Mouse (Mus musculus) kidney, adult 2 months (tissue): ENCODE data around the gene Ankrd13a. TPM values are rescaled to one million over a fixed set of nuclear protein-coding genes. Genes with fewer than 3 reads are reported as not detected.

Experiments
- DNase-seq: peaks from one replicate; pipeline ENCODE4 v3.0.0; 2021
- H3K27ac ChIP-seq: fragments of 200-500 bp; 2 replicates; pipeline ENCODE4 v1.5.1; 2012; ENCODE audit warnings: low read depth, low read length, control low read depth, inconsistent platforms; ENCODE audit not compliant: insufficient read depth
- H3K27me3 ChIP-seq: fragments of 200-500 bp; replicated peaks from 2 replicates; pipeline ENCODE4 v1.6.1; 2012; ENCODE audit warnings: mild to moderate bottlenecking, moderate library complexity, low read length, inconsistent platforms; ENCODE audit not compliant: control insufficient read depth, insufficient read depth
- H3K36me3 ChIP-seq: fragments of 200-500 bp; 2 replicates; pipeline ENCODE4 v1.6.1; 2012; ENCODE audit warnings: mild to moderate bottlenecking, moderate library complexity, low read length, inconsistent platforms; ENCODE audit not compliant: control insufficient read depth, insufficient read depth
- H3K4me1 ChIP-seq: fragments of 200-500 bp; 2 replicates; pipeline ENCODE4 v1.6.1; 2011; ENCODE audit warnings: low read length; ENCODE audit not compliant: control insufficient read depth, insufficient read depth
- H3K4me3 ChIP-seq: fragments of 200-500 bp; 2 replicates; pipeline ENCODE4 v1.5.1; 2011; ENCODE audit warnings: mild to moderate bottlenecking, low read depth, low read length, control low read depth; ENCODE audit not compliant: insufficient read depth
- CTCF ChIP-seq: fragments of 200-500 bp; conservative IDR thresholded peaks from 2 replicates; pipeline ENCODE4 v1.5.1; 2011; ENCODE audit warnings: low read depth, mild to moderate bottlenecking, control low read depth, low read length, moderate library complexity, mixed read lengths; ENCODE audit not compliant: insufficient read depth, insufficient read length
- POLR2A ChIP-seq: fragments of 200-500 bp; IDR thresholded peaks from one replicate; pipeline ENCODE4 v1.6.1; 2011; ENCODE audit warnings: low read depth, low read length, control low read depth
- WGBS: fragments of 180-500 bp; shearing (Covaris S2); methylation state at CpG from one replicate; pipeline ENCODE4 v1.1.7; 2018; 5-methylcytosine and 5-hydroxymethylcytosine counted together
- polyA plus RNA-seq: library from polyadenylated mRNA; depleted of rRNA; stranded (reverse); fragments of >200 nt; gene quantifications from 2 replicates; pipeline ENCODE4 v1.2.3, GENCODE M21; 2012

The Ankrd13a gene
- polyA plus RNA-seq, 1 experiment = 51.6 TPM

DNA sequence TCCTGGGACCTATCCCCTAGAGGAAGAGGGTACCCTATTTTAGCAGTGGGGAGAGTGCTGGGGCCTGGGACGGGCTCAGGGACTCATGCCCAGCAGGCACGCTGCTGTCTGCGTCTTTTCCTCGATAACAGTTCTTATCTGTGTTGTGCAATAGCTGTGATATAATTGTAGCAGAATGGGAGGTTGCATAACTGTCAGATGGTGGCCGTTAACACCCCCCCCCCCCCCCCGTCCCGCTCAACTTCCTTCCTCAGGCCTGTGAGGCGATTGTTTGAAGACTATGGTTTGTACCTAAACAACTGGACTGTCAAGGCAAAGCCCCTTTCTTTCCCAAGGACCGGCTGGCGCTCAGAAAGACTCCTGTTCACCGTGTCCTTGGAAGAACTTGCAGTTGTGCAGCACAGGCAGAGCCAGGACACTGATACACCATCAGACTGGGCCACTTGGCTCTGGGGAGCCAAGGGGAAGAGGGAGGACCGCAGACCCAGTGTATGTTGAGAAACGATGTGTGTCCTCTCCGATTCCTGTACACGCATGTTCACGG lies 10.2 kb downstream of the Ankrd13a start:
- no peaks in the 10 kb centered on the region for H3K4me1 ChIP-seq
- 0 out of 2 replicates have a peak overlapping the region, but pooled peaks have one; percentile 7 for H3K27ac ChIP-seq
- no peak for TF ChIP-seq CTCF
- no peak for TF ChIP-seq POLR2A
- no peaks in the 10 kb centered on the region for H3K36me3 ChIP-seq
- 60% methylated on average over 16 of the region's 16 CpGs for WGBS
- no peaks in the 10 kb centered on the region for H3K27me3 ChIP-seq
- DNase-seq = peak; percentile 45
- H3K4me3 ChIP-seq = no peak overlapping the region

DNA sequence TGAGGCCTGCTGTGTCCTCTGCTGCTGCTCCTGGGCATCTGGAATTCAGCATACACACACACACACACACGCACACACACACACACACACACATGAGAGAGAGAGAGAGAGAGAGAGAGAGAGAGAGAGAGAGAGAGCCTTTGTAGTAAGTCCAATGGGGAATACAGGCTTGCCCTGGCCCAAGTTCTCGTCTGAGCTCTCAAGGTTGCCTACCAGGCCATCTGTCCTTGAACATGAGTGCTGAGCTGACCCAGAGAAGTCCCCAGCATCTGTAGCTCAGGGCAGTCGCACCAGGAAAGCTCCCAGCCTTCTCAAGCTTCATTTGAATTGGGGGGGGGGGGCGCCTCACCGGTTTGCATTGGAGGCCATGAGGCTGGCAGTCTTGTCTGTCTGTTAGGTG lies 10.7 kb downstream of the Ankrd13a start:
- DNase-seq = no peak
- no peaks in the 10 kb centered on the region for H3K27me3 ChIP-seq
- H3K4me3 ChIP-seq = no peak overlapping the region
- no peaks in the 10 kb centered on the region for H3K4me1 ChIP-seq
- 77% methylated on average over 5 of the region's 5 CpGs for WGBS
- 0 out of 2 replicates have a peak overlapping the region, but pooled peaks have one; percentile 7 for H3K27ac ChIP-seq
- TF ChIP-seq CTCF (no peak), POLR2A (no peak)
- no peaks in the 10 kb centered on the region for H3K36me3 ChIP-seq

DNA sequence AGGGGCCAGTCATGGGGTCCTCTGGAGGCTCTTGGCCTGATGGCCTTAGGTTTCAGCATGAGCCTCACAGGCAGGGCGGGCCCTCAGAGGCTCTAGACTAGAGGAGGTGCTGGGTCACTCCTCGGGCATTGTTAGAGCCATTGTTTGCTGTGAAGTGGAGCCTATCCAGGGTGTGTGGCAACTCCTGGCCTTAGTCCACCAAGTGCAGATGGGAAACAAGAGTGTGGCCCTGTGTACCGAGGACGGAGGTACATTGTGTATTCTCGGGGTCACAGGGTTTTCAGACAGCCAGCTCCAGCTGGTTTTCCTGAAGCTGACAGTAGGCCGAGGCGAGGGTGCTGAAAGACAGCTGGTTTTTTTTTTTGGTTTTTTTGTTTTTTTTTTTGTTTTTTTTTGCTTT lies 18.8 kb downstream of the Ankrd13a start:
- Histone ChIP-seq H3K4me3 (no peak overlapping the region), H3K4me1 (no peaks in the 10 kb centered on the region), H3K27ac (no peak overlapping the region), H3K36me3 (no peaks in the 10 kb centered on the region), H3K27me3 (no peaks in the 10 kb centered on the region)
- 69% methylated on average over 7 of the region's 7 CpGs for WGBS
- TF ChIP-seq CTCF (no peak), POLR2A (no peak)
- peak; percentile 37 for DNase-seq

DNA sequence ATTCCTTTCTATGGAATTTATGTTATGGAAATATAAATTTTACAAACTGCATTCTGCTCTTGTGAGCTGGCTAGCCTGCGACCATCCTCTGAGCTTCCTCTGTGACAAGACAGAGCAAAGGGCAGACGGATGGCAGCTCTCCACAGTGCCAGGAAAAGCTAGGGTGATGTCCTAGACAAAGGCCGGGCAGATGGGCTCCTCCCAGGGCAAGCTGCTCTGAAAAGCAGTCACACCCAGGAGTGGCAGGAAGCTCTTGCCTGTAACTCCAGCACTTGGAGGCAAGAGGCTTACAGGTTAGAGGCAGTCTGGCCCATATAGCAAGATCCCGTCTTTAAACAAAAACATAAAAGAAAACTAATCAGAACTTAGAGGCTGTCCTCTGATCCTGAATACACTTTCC lies 20.1 kb downstream of the Ankrd13a start:
- H3K27ac ChIP-seq = no peak overlapping the region
- H3K4me3 ChIP-seq = no peak overlapping the region
- H3K4me1 ChIP-seq = no peaks in the 10 kb centered on the region
- WGBS = 62% methylated on average over 4 of the region's 4 CpGs
- H3K36me3 ChIP-seq = no peaks in the 10 kb centered on the region
- peak; percentile 39 for DNase-seq
- H3K27me3 ChIP-seq = no peaks in the 10 kb centered on the region
- TF ChIP-seq POLR2A (no peak), CTCF (no peak)

DNA sequence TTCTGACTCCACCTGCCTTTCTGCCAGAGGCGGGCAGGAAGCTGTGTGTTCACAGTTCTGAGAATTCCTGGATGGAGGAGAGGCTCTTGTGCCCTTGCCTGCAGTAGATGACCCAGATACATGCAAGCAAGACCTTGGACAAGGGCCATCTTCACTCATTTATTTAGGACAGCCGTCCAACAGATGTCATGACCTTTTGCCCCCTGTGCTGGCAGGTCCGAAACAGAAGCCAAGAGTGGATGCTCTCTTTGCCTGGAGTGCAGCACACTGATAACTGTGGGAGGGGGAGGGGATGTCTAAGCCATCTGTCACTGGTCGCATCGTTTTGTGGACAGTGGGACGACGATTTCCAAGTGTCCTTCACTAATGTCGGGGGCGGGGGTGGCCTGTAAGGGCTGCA lies 20.8 kb downstream of the Ankrd13a start:
- TF ChIP-seq POLR2A = no peak
- TF ChIP-seq CTCF = no peak
- peak; percentile 44 for DNase-seq
- 53% methylated on average over 9 of the region's 9 CpGs for WGBS

DNA sequence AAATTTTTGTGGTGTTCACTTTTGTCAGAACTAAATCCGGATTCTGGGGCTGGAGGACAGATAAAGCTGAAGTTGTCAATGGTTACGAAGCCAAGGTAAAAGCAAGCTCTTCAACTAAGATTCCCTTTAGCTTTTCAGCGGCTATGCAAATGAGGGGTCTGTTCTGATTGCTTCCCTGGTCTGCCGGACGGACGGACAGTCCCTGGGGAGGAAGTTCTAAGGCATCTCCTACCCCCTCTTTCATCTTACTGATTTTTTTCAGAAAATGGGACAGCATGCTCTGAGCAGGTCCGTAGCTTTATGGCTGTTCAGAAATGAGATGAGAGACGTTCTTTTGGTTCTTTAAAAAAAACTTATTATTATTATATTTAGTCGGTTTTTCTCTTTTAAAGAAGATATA lies 21.2 kb downstream of the Ankrd13a start:
- 83% methylated on average over 9 of the region's 9 CpGs for WGBS
- Histone ChIP-seq H3K4me3 (no peak overlapping the region), H3K4me1 (no peaks in the 10 kb centered on the region), H3K27ac (no peak overlapping the region), H3K27me3 (no peaks in the 10 kb centered on the region), H3K36me3 (no peaks in the 10 kb centered on the region)
- no peak for DNase-seq
- TF ChIP-seq POLR2A (no peak), CTCF (no peak)

More for the DNA sequence above, 20.8 kb downstream of the Ankrd13a start:
- H3K27ac ChIP-seq = no peak overlapping the region
- no peaks in the 10 kb centered on the region for H3K4me1 ChIP-seq
- H3K27me3 ChIP-seq = no peaks in the 10 kb centered on the region
- no peak overlapping the region for H3K4me3 ChIP-seq
- H3K36me3 ChIP-seq = no peaks in the 10 kb centered on the region

DNA sequence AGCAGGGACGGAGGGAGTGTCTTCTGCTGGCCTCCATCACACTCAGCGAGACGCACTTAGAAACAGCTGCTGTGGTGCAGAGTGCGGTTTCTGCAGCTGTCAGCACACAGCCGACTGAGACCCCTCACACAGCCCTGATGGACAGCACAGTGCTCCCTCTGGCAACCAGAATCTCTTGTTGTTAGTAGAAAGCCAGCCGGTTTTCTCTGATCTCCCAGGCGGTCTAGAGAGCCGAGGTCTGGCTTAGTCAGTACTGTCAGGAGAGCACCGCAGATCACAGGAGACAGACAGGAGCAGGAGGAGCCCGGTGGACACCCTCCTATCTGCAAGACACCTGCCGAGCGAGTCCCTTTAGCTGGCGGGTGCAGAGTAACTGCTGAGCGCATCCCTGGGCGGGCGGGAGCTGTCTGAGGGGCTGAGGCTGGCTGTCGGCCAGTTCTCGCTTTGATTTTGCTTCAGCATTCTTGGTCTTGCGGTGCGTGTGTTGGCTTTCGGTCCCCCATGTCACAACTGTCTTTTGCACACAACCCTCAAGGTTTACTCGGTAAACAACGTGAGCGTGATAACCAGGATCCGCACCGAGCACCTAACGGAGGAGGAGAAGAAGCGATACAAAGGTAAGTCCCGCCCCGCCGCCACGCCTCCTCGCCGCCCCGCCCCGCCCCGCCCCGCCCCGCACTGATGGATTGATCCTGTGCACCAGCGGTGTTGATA lies 22.0 kb downstream of the Ankrd13a start:
- Histone ChIP-seq H3K4me3 (no peak overlapping the region; the same call in 1 of the 2 replicates), H3K27me3 (no peaks in the 10 kb centered on the region), H3K27ac (no peak overlapping the region), H3K4me1 (no peaks in the 10 kb centered on the region), H3K36me3 (no peaks in the 10 kb centered on the region)
- 56% methylated on average over 40 of the region's 40 CpGs for WGBS
- no peak for DNase-seq
- TF ChIP-seq CTCF (no peak), POLR2A (no peak)
